Mouse (Mus musculus) kidney, embryonic 16.5 days (tissue): ENCODE results near the gene Syde1. TPM values are rescaled to one million over a fixed set of nuclear protein-coding genes. Genes with fewer than 3 reads are reported as not detected.

Experiments used
- ATAC-seq: fragments of 200-750 bp; cut with Nextera tagmentation; 2 replicates; pipeline ENCODE4 v1.8.0; 2017; ENCODE audit warnings: moderate TSS enrichment; ENCODE audit not compliant: low FRiP score, low TSS enrichment
- H3K27ac ChIP-seq: fragments of 300-500 bp; sonication (generic); 2 replicates; pipeline ENCODE4 v1.5.1; 2014; ENCODE audit warnings: low read length
- H3K27me3 ChIP-seq: fragments of 300-500 bp; sonication (generic); 2 replicates; pipeline ENCODE4 v1.6.1; 2014; ENCODE audit warnings: low read length, control low read depth, mixed read lengths; ENCODE audit not compliant: insufficient read depth
- H3K36me3 ChIP-seq: fragments of 300-500 bp; sonication (generic); 2 replicates; pipeline ENCODE4 v1.6.1; 2014; ENCODE audit warnings: low read length, control low read depth, mixed read lengths; ENCODE audit not compliant: insufficient read depth
- H3K4me1 ChIP-seq: fragments of 300-500 bp; sonication (generic); 2 replicates; pipeline ENCODE4 v1.6.1; 2014; ENCODE audit warnings: low read length, control low read depth, mixed read lengths; ENCODE audit not compliant: insufficient read depth
- H3K4me2 ChIP-seq: fragments of 300-500 bp; sonication (generic); replicated peaks from 2 replicates; pipeline ENCODE4 v1.6.1; 2014; ENCODE audit warnings: low read depth, low read length
- H3K4me3 ChIP-seq: fragments of 300-500 bp; sonication (generic); 2 replicates; pipeline ENCODE4 v1.5.1; 2014; ENCODE audit warnings: mild to moderate bottlenecking, low read length
- H3K9ac ChIP-seq: fragments of 300-500 bp; sonication (generic); replicated peaks from 2 replicates; pipeline ENCODE4 v1.6.1; 2014; ENCODE audit warnings: low read length
- H3K9me3 ChIP-seq: fragments of 300-500 bp; sonication (generic); 2 replicates; pipeline ENCODE4 v1.6.1; 2016; ENCODE audit warnings: low read length, control low read depth
- WGBS: fragments of 180-500 bp; shearing (Covaris S2); extraction: QIAGEN DNeasy Blood & Tissue Kit; methylation state at CpG from one replicate; pipeline ENCODE4 v1.1.7; 2014; 5-methylcytosine and 5-hydroxymethylcytosine counted together
- polyA plus RNA-seq: library from polyadenylated mRNA; unstranded; fragments of >200 nt; fragmentation: Nextera tagmentation; extraction: Ambion mirVana; gene quantifications from 2 replicates; pipeline ENCODE4 v1.2.1, GENCODE M21; 2015

The Syde1 gene
- polyA plus RNA-seq, 1 experiment from 2014 or later, result 18.1 TPM

DNA sequence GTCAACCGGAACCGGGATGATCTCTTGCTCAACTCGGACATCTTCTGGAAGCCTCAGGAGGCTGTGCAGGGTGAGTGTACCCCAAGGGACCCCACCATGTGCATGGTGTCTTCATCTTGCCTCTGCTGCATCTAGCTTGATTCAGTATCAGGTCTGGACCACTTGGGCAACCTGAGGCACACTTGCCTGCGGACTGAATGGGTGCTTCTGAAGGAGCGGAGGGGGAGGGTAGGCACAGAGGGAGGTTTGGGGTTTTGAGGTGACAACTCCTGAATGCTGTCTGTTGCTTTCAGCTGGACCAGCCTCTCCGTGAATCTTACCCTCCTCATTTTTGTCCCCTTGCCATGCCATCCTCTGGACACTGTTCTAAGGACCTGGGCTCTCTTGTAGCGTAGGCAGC lies 10.6 kb downstream of the Syde1 start:
- Histone ChIP-seq H3K4me2 (no peak overlapping the region), H3K9me3 (no peaks in the 10 kb centered on the region), H3K27ac (no peak overlapping the region), H3K36me3 (peaks cover 46% of the 10 kb centered on the region), H3K9ac (no peak overlapping the region), H3K27me3 (no peaks in the 10 kb centered on the region), H3K4me3 (no peak overlapping the region), H3K4me1 (no peaks in the 10 kb centered on the region)
- WGBS, result 90% methylated on average over 7 of the region's 7 CpGs
- no peak for ATAC-seq

DNA sequence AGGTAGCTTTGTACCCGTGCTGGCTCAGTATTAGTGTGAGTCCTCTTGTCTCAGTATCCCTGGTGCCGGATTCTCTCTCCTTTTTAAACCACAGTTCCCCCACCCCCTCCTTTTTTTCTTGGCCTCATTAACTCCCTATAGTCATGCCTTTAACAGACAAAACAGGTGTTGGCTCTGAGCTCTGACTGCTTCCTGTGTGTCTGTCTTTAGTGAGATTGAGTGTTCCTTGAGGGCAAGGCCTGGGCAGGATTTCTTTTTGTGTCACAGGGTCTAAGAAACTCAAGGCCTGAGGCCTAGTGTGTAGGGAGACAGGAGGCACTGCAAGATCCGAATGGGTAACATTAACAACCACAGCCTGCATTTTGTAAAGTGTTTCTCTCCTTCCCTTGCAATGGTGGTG lies 13.6 kb downstream of the Syde1 start:
- Histone ChIP-seq H3K9me3 (no peaks in the 10 kb centered on the region), H3K4me2 (no peak overlapping the region), H3K27ac (no peak overlapping the region), H3K36me3 (peaks cover 20% of the 10 kb centered on the region), H3K9ac (no peak overlapping the region), H3K4me3 (no peak overlapping the region), H3K4me1 (peaks cover 7% of the 10 kb centered on the region), H3K27me3 (no peaks in the 10 kb centered on the region)
- 54% methylated on average over 3 of the region's 3 CpGs for WGBS
- ATAC-seq, result no peak

DNA sequence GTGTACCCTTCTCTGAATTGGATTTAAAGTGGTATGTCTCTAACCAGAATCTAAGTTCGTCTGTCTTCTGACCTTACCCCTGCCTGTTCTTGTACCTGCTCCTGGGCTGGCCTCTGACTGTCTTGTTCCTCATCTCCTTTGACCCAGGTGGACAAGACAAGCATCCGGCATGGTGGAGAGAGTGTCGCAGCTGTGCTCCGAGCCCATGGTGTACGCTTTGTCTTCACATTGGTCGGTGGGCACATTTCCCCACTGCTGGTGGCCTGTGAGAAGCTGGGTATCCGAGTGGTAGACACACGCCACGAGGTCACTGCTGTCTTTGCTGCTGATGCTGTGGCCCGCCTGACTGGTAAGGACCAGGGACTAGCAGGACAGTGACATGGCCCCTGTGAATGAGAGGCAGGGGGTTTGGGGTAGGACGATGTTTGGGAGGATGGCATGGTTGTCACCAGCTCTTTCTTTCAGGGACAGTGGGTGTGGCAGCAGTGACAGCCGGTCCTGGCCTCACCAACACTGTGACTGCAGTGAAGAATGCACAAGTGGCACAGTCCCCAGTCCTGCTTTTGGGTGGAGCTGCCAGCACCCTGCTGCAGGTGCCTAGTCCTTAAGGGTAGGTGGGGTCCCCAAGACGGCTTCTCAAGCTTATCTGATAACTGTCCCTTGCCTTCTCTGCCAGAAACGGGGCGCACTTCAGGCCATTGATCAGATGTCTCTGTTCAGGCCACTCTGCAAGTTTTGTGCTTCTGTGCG lies 15.2 kb downstream of the Syde1 start:
- H3K27me3 ChIP-seq, result no peaks in the 10 kb centered on the region
- 94% methylated on average over 16 of the region's 16 CpGs for WGBS
- no peak overlapping the region for H3K9ac ChIP-seq
- no peak overlapping the region for H3K27ac ChIP-seq
- peaks cover 7% of the 10 kb centered on the region for H3K4me1 ChIP-seq
- H3K36me3 ChIP-seq, result peaks cover 20% of the 10 kb centered on the region
- H3K4me3 ChIP-seq, result no peak overlapping the region
- no peak for ATAC-seq
- H3K4me2 ChIP-seq, result no peak overlapping the region
- no peaks in the 10 kb centered on the region for H3K9me3 ChIP-seq

DNA sequence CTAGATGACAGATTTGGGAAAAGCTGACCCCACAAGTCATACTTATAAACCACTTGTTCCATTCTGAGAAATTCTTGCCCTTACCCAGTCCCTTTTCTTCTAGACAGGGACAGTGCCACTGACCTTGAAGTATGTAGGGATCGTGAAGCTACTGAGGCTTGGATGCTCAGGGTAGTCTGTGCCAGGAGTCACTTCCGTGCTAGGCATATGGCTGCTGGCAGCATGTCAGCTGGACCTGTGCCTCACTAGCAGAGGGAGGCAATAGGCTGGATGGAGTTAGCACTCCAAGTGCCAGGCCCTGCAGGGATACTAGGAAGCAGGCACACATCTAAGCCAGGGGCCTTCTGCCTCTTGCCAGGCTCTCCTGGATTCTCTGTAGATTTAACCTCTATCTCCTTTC lies 16.1 kb downstream of the Syde1 start:
- Histone ChIP-seq H3K4me1 (peaks cover 7% of the 10 kb centered on the region), H3K9ac (peak overlapping the region; percentile 73; the same call in 1 of the 2 replicates), H3K4me3 (no peak overlapping the region), H3K27me3 (no peaks in the 10 kb centered on the region), H3K36me3 (peaks cover 20% of the 10 kb centered on the region), H3K9me3 (no peaks in the 10 kb centered on the region), H3K4me2 (peak overlapping the region; percentile 63; the same call in 1 of the 2 replicates), H3K27ac (no peak overlapping the region)
- ATAC-seq, result no peak
- 76% methylated on average over 2 of the region's 2 CpGs for WGBS

DNA sequence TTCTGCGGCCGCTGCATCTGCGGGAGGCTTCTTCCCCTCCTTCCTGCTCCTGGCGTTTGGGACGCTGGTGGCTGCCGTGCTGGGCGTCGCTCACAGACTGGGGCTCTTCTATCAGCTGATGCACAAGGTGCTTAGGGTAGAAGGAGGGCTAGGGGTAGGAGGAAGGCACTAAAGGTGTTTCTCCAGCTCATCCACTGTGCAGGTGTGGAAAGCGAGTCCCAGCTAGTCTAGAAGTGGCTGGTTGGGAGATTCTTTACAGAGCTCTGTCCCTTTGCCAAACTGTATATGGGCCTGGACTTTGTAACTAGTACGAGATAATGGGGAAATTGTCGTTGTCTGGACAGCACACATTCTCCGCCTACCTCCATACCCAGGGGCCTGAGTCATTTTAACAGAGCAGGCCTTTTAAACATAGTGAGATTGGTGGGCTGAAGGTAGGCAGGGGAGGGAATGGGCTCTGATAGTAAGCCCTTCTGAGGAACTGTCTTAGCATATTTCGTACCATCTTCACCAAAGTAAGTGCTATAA lies 16.6 kb downstream of the Syde1 start:
- WGBS, result 11% methylated on average over 13 of the region's 13 CpGs
- H3K27me3 ChIP-seq, result no peaks in the 10 kb centered on the region
- no peaks in the 10 kb centered on the region for H3K9me3 ChIP-seq
- H3K4me3 ChIP-seq, result peak overlapping the region; percentile 70
- H3K36me3 ChIP-seq, result peaks cover 20% of the 10 kb centered on the region
- H3K27ac ChIP-seq, result peak overlapping the region; percentile 96
- peak; percentile 33 for ATAC-seq
- peak overlapping the region; percentile 73 for H3K9ac ChIP-seq
- peaks cover 7% of the 10 kb centered on the region for H3K4me1 ChIP-seq
- peak overlapping the region; percentile 63 for H3K4me2 ChIP-seq

DNA sequence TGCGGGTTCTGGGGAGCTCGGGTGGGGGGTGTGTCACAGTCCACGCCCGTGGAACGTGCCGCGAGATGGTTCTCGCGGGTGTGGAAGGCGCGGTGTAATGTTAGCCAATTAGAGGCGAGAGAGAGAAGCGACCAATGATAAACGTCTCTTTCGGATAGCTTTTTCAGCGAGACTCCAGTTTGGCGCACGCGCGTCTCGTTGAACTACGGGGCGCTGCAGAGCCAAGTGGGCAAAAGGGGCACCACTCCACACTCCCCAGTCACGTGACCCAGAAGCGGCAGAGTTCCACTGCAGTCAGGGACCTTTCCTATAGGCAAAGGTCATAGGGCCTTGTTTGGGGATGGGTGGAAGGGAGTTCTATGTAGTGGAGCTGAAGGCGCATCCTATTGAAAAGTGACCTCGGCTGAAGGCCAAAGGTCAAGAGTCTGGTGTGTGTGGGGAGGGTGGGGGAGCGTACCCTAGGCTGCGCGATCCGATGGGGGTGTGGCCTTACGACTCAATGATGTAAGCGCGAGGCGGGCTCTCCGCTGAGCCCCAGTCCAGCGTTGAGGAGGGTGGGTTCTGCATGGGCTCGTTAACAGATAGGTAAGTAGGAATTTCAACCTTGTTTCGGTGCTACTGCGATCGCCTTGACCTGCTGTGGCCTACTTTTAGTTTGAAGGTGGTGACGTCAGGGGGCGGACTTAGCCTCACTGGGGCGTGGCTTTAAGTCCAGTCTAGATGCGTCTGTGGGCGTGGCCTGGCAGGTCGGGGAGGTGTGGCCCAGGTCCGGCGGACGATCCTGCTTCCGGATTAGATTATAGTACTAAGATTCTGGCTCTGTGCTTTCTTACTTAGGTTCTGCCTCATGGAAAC lies 17.3 kb downstream of the Syde1 start, which contains the start of gene Ilvbl:
TSS of gene Ilvbl (plus strand) at position 97 of the 855 bp plus-strand sequence.
- Histone ChIP-seq H3K9me3 (no peaks in the 10 kb centered on the region), H3K4me3 (peak within 1 kb of the TSS; percentile 70), H3K36me3 (peaks cover 15% of the 10 kb centered on the region), H3K27me3 (no peaks in the 10 kb centered on the region), H3K4me2 (peak within 1 kb of the TSS; percentile 63), H3K9ac (peak within 1 kb of the TSS; percentile 73), H3K4me1 (peaks cover 7% of the 10 kb centered on the region), H3K27ac (peak within 1 kb of the TSS; percentile 96)
- peak; percentile 92 for ATAC-seq
- WGBS, result under 1% methylated on average over 50 of the region's 51 CpGs

DNA sequence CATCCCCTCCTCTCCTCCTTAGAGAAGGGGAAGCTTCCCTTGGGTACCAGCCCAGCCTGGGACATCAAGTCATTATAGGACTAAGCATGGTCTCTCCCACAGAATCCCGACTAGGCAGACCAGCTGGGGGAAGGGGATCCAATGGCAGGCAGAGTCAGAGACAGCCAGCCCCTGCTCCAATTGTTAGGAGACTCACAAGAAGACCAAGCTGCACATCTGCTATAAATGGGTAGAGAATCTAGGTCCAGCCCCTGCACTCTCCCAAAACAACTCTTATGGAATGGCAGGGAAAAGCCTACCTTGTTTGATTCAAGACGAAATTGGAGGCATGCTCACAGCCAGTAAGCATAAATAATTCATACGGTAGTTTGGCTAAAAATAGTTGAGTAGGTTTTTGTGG lies 18.5 kb downstream of the Syde1 start:
- Histone ChIP-seq H3K27ac (no peak overlapping the region), H3K36me3 (peaks cover 8% of the 10 kb centered on the region), H3K9me3 (no peaks in the 10 kb centered on the region), H3K4me2 (no peak overlapping the region), H3K27me3 (no peaks in the 10 kb centered on the region), H3K4me1 (peaks cover 7% of the 10 kb centered on the region), H3K4me3 (no peak overlapping the region), H3K9ac (no peak overlapping the region)
- WGBS, result 62% methylated on average over 3 of the region's 3 CpGs
- no peak for ATAC-seq

DNA sequence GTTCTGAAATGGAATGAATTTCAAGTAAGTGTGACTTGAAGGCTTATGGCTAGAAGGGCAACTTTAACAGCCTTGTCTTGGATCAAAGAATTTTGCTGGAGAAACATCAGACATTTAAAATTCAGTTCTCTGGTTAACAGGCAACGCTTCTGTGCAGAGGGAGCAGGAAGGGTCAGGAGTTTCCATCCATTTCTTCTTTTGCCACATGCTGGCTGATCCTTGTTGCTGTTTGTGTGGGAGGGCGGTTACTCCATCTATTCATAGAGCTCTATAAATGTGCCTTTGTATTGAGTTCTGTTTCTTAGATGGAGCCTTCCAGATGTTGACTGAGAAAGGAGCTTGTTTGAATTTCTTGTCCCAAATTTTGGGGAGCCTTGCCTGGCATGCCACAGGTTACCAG lies 20.9 kb downstream of the Syde1 start:
- H3K4me3 ChIP-seq, result no peak overlapping the region
- 56% methylated on average over 2 of the region's 2 CpGs for WGBS
- ATAC-seq, result no peak
- peaks cover 7% of the 10 kb centered on the region for H3K4me1 ChIP-seq
- H3K27me3 ChIP-seq, result no peaks in the 10 kb centered on the region
- H3K27ac ChIP-seq, result no peak overlapping the region
- no peaks in the 10 kb centered on the region for H3K9me3 ChIP-seq
- H3K36me3 ChIP-seq, result no peaks in the 10 kb centered on the region
- no peak overlapping the region for H3K9ac ChIP-seq
- H3K4me2 ChIP-seq, result no peak overlapping the region

DNA sequence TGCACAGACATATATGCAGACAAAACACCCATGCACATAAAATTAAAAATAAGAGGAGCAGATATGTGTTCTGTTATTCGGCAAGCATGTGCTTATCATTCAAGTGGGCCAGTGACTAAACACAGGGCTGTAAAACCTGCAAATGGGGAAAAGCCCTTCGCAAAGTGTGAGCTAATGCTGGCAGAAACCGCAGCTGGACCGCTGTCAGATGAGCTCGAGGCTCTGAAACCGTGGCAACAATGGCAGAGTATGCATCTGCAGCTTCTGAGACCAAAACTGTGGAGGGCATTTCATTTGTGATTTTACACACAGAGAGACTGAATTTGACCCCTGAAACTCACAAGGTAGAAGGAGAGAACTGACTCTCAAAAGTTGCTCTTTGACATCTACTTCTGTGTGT lies 21.3 kb downstream of the Syde1 start:
- Histone ChIP-seq H3K4me1 (peaks cover 2% of the 10 kb centered on the region), H3K27me3 (no peaks in the 10 kb centered on the region), H3K4me2 (no peak overlapping the region), H3K9me3 (no peaks in the 10 kb centered on the region), H3K36me3 (no peaks in the 10 kb centered on the region), H3K4me3 (no peak overlapping the region), H3K27ac (no peak overlapping the region), H3K9ac (no peak overlapping the region)
- WGBS, result 65% methylated on average over 6 of the region's 6 CpGs
- no peak for ATAC-seq
